Mouse (Mus musculus): ENCODE data around the gene Dysf. TPM values are rescaled to one million over a fixed set of nuclear protein-coding genes. Genes with fewer than 3 reads are reported as not detected.
"Not testable (repeated sequence)": the region's sequence is repeated elsewhere in the genome, so short reads cannot be mapped to it uniquely, and the experiment has no call there.

Gene Dysf
- polyA plus RNA-seq (2016; fragmentation: Nextera tagmentation; extraction: Ambion mirVana), result 4.9 and 7.5 TPM in 2 replicates

GRCm38 (mm10) chr6:84008363-84009171 lies at the start of gene Dysf:
Dysf (plus strand) TSS chr6:84008590.
- H3K27ac ChIP-seq, result no peak within 1 kb of the TSS
- H3K27me3 ChIP-seq, result peaks cover 12% of the 10 kb centered on the region
- H3K4me2 ChIP-seq (replicated peaks), result peak within 1 kb of the TSS; percentile 79
- H3K4me3 ChIP-seq, result peak within 1 kb of the TSS; percentile 36
- no peaks in the 10 kb centered on the region for H3K36me3 ChIP-seq
- peaks cover 32% of the 10 kb centered on the region for H3K4me1 ChIP-seq
- H3K9me3 ChIP-seq (replicated peaks), result no peaks in the 10 kb centered on the region
- 1% methylated on average over 41 of the region's 41 CpGs for WGBS
- peak; percentile 75 for ATAC-seq (ENCODE audit: low FRiP score)
- peak within 1 kb of the TSS; percentile 55 for H3K9ac ChIP-seq

GRCm38 (mm10) chr6:83987642-83988041 lies 20.7 kb upstream of the Dysf start:
- Histone ChIP-seq H3K27ac (no peak overlapping the region), H3K9me3 (replicated peaks) (no peaks in the 10 kb centered on the region), H3K9ac (no peak overlapping the region), H3K4me3 (no peak overlapping the region), H3K4me1 (no peaks in the 10 kb centered on the region), H3K27me3 (no peaks in the 10 kb centered on the region), H3K4me2 (replicated peaks) (no peak overlapping the region), H3K36me3 (peaks cover 57% of the 10 kb centered on the region)
- no peak for ATAC-seq (ENCODE audit: low FRiP score)
- 96% methylated on average over 5 of the region's 5 CpGs for WGBS

- H3K36me3 ChIP-seq, result peaks cover 23% of the 10 kb centered on the region
- no peak for ATAC-seq (ENCODE audit: low FRiP score)
- 60% methylated on average over 1 of the region's 1 CpGs for WGBS
- no peaks in the 10 kb centered on the region for H3K27me3 ChIP-seq
- no peak overlapping the region for H3K9ac ChIP-seq
- H3K9me3 ChIP-seq (replicated peaks), result no peaks in the 10 kb centered on the region
- no peak overlapping the region for H3K4me3 ChIP-seq
- H3K4me2 ChIP-seq (replicated peaks), result no peak overlapping the region
- no peaks in the 10 kb centered on the region for H3K4me1 ChIP-seq
- H3K27ac ChIP-seq, result no peak overlapping the region
Measured at GRCm38 (mm10) chr6:84002716-84003115, 5.7 kb upstream of the Dysf start.

GRCm38 (mm10) chr6:84004295-84004694 lies 4.1 kb upstream of the Dysf start:
- H3K27me3 ChIP-seq, result peaks cover 12% of the 10 kb centered on the region
- H3K36me3 ChIP-seq, result peaks cover 7% of the 10 kb centered on the region
- H3K4me2 ChIP-seq (replicated peaks), result no peak overlapping the region
- no peak overlapping the region for H3K27ac ChIP-seq
- no peak overlapping the region for H3K9ac ChIP-seq
- ATAC-seq (ENCODE audit: low FRiP score), result no peak
- no peak overlapping the region for H3K4me3 ChIP-seq
- H3K9me3 ChIP-seq (replicated peaks), result no peaks in the 10 kb centered on the region
- peaks cover 12% of the 10 kb centered on the region for H3K4me1 ChIP-seq
- WGBS, result 88% methylated on average over 4 of the region's 4 CpGs

GRCm38 (mm10) chr6:84009172-84009872 lies 932 bp downstream of the Dysf start:
- Histone ChIP-seq H3K36me3 (no peaks in the 10 kb centered on the region), H3K4me1 (peaks cover 32% of the 10 kb centered on the region), H3K27ac (no peak overlapping the region), H3K4me2 (replicated peaks) (peak overlapping the region; percentile 79), H3K4me3 (peak overlapping the region; percentile 36), H3K9ac (no peak overlapping the region), H3K27me3 (peaks cover 12% of the 10 kb centered on the region), H3K9me3 (replicated peaks) (no peaks in the 10 kb centered on the region)
- ATAC-seq (ENCODE audit: low FRiP score), result peak; percentile 12; the same call in 1 of the 2 replicates
- 29% methylated on average over 8 of the region's 8 CpGs for WGBS

- Histone ChIP-seq H3K36me3 (no peaks in the 10 kb centered on the region), H3K27ac (no peak overlapping the region), H3K9me3 (replicated peaks) (no peaks in the 10 kb centered on the region), H3K4me1 (peaks cover 32% of the 10 kb centered on the region), H3K27me3 (peaks cover 12% of the 10 kb centered on the region), H3K9ac (no peak overlapping the region), H3K4me2 (replicated peaks) (peak overlapping the region; percentile 17; the same call in 1 of the 2 replicates), H3K4me3 (no peak overlapping the region)
- WGBS, result 23% methylated on average over 4 of the region's 4 CpGs
- no peak; the same call in 1 of the 2 replicates for ATAC-seq (ENCODE audit: low FRiP score)
Measured at GRCm38 (mm10) chr6:84009915-84010302, 1.5 kb downstream of the Dysf start.

- Histone ChIP-seq H3K36me3 (no peaks in the 10 kb centered on the region), H3K4me1 (peaks cover 32% of the 10 kb centered on the region), H3K9ac (no peak overlapping the region), H3K4me3 (no peak overlapping the region), H3K4me2 (replicated peaks) (peak overlapping the region; percentile 17; the same call in 1 of the 2 replicates), H3K27me3 (peaks cover 12% of the 10 kb centered on the region), H3K27ac (peak overlapping the region; percentile 66), H3K9me3 (replicated peaks) (no peaks in the 10 kb centered on the region)
- 30% methylated on average over 8 of the region's 8 CpGs for WGBS
- peak; percentile 80 for ATAC-seq (ENCODE audit: low FRiP score)
Measured at GRCm38 (mm10) chr6:84010303-84011225, 2.2 kb downstream of the Dysf start.

GRCm38 (mm10) chr6:84014961-84015683 lies 6.7 kb downstream of the Dysf start:
- WGBS, result 60% methylated on average over 4 of the region's 4 CpGs
- H3K9me3 ChIP-seq (replicated peaks); H3K4me3 ChIP-seq; ATAC-seq (ENCODE audit: low FRiP score); H3K4me2 ChIP-seq (replicated peaks); H3K9ac ChIP-seq; H3K27ac ChIP-seq; H3K36me3 ChIP-seq: not testable (repeated sequence)
- Histone ChIP-seq H3K4me1 (peaks cover 22% of the 10 kb centered on the region), H3K27me3 (peaks cover 18% of the 10 kb centered on the region)

- ATAC-seq (ENCODE audit: low FRiP score), result no peak
- 94% methylated on average over 7 of the region's 7 CpGs for WGBS
- Histone ChIP-seq H3K4me3 (no peak overlapping the region), H3K9ac (no peak overlapping the region), H3K36me3 (no peaks in the 10 kb centered on the region), H3K4me1 (peaks cover 13% of the 10 kb centered on the region), H3K9me3 (replicated peaks) (no peaks in the 10 kb centered on the region), H3K27me3 (peaks cover 23% of the 10 kb centered on the region), H3K27ac (no peak overlapping the region), H3K4me2 (replicated peaks) (no peak overlapping the region)
Measured at GRCm38 (mm10) chr6:84016851-84017250, 8.5 kb downstream of the Dysf start.

- no peak overlapping the region for H3K27ac ChIP-seq
- no peak overlapping the region for H3K4me2 ChIP-seq (replicated peaks)
- no peak overlapping the region for H3K9ac ChIP-seq
- H3K9me3 ChIP-seq (replicated peaks), result no peaks in the 10 kb centered on the region
- H3K4me3 ChIP-seq, result no peak overlapping the region
- ATAC-seq (ENCODE audit: low FRiP score), result no peak
- H3K36me3 ChIP-seq, result no peaks in the 10 kb centered on the region
- peaks cover 10% of the 10 kb centered on the region for H3K4me1 ChIP-seq
- peaks cover 23% of the 10 kb centered on the region for H3K27me3 ChIP-seq
- WGBS, result 59% methylated on average over 3 of the region's 3 CpGs
Measured at GRCm38 (mm10) chr6:84017392-84017791, 9.0 kb downstream of the Dysf start.

GRCm38 (mm10) chr6:84018906-84019550 lies 10.6 kb downstream of the Dysf start:
- H3K4me2 ChIP-seq (replicated peaks), result peak overlapping the region; percentile 65
- H3K27ac ChIP-seq, result no peak overlapping the region
- H3K9ac ChIP-seq, result peak overlapping the region; percentile 44
- peak overlapping the region; percentile 30 for H3K4me3 ChIP-seq
- H3K9me3 ChIP-seq (replicated peaks), result no peaks in the 10 kb centered on the region
- H3K4me1 ChIP-seq, result peaks cover 10% of the 10 kb centered on the region
- 4% methylated on average over 28 of the region's 28 CpGs for WGBS
- ATAC-seq (ENCODE audit: low FRiP score), result no peak
- H3K36me3 ChIP-seq, result no peaks in the 10 kb centered on the region
- peaks cover 23% of the 10 kb centered on the region for H3K27me3 ChIP-seq

All from hindbrain, embryonic 12.5 days (tissue).